Mouse (Mus musculus): ENCODE data around the gene Olfr1510.

DNA sequence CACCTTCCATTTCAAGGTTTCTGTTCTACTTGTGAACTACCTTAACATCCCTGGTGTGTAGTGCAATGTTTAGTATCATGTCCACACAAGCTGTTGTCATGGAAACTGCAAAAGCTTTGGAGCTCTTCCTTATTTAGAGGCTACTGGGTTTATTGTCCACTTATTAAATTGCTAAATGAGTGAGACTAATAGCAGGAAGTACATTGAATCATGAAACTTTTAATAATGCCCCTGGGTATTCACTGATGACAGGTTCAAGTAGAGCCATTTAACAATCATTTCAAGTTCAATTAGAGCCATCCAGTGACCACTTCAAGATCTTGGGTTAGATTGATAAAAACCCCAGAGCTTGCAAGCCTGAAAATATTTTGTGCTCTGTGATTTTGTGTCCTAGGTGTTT lies 28.5 kb upstream of the Olfr1510 start, which contains the start of gene Olfr1509:
- TF ChIP-seq EP300 (IDR thresholded peaks at IDR 0.05; ENCODE audit: low read depth): no peak
- no peak for TF ChIP-seq CTCF (IDR thresholded peaks at IDR 0.05; ENCODE audit: low read depth)

Measured in heart, postnatal 0 days (tissue).